Mouse (Mus musculus) embryonic facial prominence, embryonic 11.5 days (tissue): ENCODE data around the gene Meis1. TPM values are rescaled to one million over a fixed set of nuclear protein-coding genes. Genes with fewer than 3 reads are reported as not detected.

Experiments used
- ATAC-seq: fragments of 200-750 bp; cut with Nextera tagmentation; replicated peaks from 2 replicates; pipeline ENCODE4 v1.8.0; 2017; ENCODE audit warnings: low read depth; ENCODE audit not compliant: insufficient number of reproducible peaks, low FRiP score, low TSS enrichment
- DNase-seq: peaks from one replicate; pipeline ENCODE4 v3.0.0-alpha.2; 2015; ENCODE audit warnings: low spot score
- H3K27ac ChIP-seq: fragments of 300-500 bp; sonication (generic); replicated peaks from 2 replicates; pipeline ENCODE4 v1.5.1; 2014; ENCODE audit warnings: mild to moderate bottlenecking, low read depth, low read length, control low read depth
- H3K27me3 ChIP-seq: fragments of 300-500 bp; sonication (generic); 2 replicates; pipeline ENCODE4 v1.6.1; 2014; ENCODE audit warnings: mild to moderate bottlenecking, low read length, moderate library complexity, mixed read lengths; ENCODE audit not compliant: control insufficient read depth, insufficient read depth
- H3K36me3 ChIP-seq: fragments of 300-500 bp; sonication (generic); replicated peaks from 2 replicates; pipeline ENCODE4 v1.6.1; 2014; ENCODE audit warnings: low read depth, mild to moderate bottlenecking, low read length, moderate library complexity, mixed read lengths; ENCODE audit not compliant: control insufficient read depth, insufficient read depth
- H3K4me1 ChIP-seq: fragments of 300-500 bp; sonication (generic); 2 replicates; pipeline ENCODE4 v1.6.1; 2014; ENCODE audit warnings: low read length, mixed read lengths; ENCODE audit not compliant: control insufficient read depth, insufficient read depth
- H3K4me2 ChIP-seq: fragments of 300-500 bp; sonication (generic); 2 replicates; pipeline ENCODE4 v1.6.1; 2014; ENCODE audit warnings: low read depth, mild to moderate bottlenecking, control low read depth, low read length, moderate library complexity
- H3K4me3 ChIP-seq: fragments of 300-500 bp; sonication (generic); 2 replicates; pipeline ENCODE4 v1.5.1; 2014; ENCODE audit warnings: low read depth, low read length, control low read depth
- H3K9ac ChIP-seq: fragments of 300-500 bp; sonication (generic); replicated peaks from 2 replicates; pipeline ENCODE4 v1.6.1; 2014; ENCODE audit warnings: mild to moderate bottlenecking, control low read depth, low read length
- H3K9me3 ChIP-seq: fragments of 300-500 bp; sonication (generic); replicated peaks from 2 replicates; pipeline ENCODE4 v1.6.1; 2016; ENCODE audit warnings: mild to moderate bottlenecking, low read length, inconsistent platforms, mixed read lengths; ENCODE audit not compliant: control insufficient read depth
- WGBS: fragments of 180-500 bp; shearing (Covaris S2); extraction: QIAGEN DNeasy Blood & Tissue Kit; methylation state at CpG from one replicate; pipeline ENCODE4 v1.1.7; 2014; 5-methylcytosine and 5-hydroxymethylcytosine counted together
- polyA plus RNA-seq: library from polyadenylated mRNA; unstranded; fragments of >200 nt; fragmentation: Nextera tagmentation; extraction: Ambion mirVana; gene quantifications from 2 replicates; pipeline ENCODE4 v1.2.1, GENCODE M21; 2014

The Meis1 gene
- polyA plus RNA-seq, 1 experiment from 2014 or later: 91.2 TPM

DNA sequence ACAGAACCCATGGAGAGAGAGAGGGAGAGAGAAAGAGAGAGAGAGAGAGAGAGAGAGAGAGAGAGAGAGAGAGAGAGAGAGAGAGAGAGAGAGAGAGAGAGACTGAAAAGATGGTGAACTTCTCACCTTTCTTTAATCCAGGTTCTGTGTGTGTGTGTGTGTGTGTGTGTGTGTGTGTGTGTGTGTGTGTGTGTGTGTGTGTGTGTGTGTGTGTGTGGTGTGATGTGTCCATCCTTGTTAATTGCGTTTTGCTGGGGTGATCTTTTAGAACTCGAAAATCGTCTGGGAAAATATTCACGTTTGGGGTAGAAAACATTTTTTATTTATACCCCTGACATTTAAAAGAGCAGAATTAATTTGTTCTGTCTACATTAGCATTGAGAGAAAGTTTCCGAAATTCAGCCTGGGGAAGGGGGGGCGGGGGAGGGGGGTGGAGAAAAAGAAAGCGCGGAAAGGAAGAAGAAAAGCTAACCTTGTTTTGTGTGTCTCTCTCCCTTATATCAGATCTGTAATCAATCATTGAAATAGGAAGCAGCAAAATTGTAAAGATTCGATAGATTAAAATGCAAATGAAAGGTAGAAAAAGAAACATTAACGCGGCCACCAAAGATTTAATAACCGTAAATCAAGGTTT lies 146.6 kb downstream of the Meis1 start:
- DNase-seq: no peak
- H3K36me3 ChIP-seq: no peaks in the 10 kb centered on the region
- no peaks in the 10 kb centered on the region for H3K9me3 ChIP-seq
- H3K27ac ChIP-seq: no peak overlapping the region
- H3K4me1 ChIP-seq: 0 out of 2 replicates have a peak, but pooled peaks cover 3% of the 10 kb centered on the region
- peak overlapping the region; percentile 39; the same call in 1 of the 2 replicates for H3K4me3 ChIP-seq
- peaks cover 8% of the 10 kb centered on the region for H3K27me3 ChIP-seq
- peak overlapping the region; percentile 84 for H3K4me2 ChIP-seq
- WGBS: 5% methylated on average over 12 of the region's 12 CpGs
- no peak for ATAC-seq
- no peak overlapping the region; the same call in 1 of the 2 replicates for H3K9ac ChIP-seq

DNA sequence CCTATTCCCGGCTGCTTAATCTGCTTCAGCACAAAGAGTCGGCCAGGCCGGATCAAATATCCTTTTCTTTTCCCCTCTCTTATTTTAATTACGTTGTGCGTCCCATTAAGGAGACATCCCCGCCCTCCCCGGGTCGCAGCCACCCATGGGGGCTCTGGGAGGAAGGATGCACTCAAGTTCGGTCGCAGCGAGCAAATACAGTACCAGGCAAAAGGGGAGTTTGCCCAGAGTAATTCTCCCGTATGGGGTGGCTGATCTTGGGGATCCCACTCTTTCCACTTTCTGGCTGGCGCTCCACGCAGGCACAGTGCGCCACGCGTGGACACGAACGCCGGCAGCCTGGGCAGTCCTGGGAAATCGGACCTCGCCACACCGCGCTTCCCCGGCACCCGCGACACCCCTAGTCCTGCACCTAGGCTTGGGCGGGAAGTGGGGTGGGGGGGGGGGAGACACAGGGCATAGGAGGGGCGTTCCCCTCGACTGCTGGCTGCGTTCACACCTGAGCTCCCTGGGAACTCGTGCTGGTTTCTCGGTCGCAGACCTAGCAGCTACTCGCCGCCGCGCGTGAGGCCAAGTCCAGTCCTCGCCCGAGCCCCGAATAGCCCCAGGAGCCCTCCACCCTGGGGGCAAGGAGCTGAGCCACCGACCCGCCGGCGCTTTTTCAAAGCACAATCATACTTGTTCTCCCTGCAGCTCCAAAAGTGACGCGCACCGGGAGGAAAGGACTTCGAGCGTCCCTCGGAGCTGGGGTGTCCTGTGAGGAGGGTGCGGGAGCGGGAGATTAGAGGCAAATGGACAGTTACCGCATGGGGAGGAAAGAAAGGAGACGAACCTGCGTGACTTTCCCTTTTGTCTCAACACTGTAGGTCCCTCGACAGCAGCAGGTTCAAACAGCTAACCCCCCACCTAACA lies 147.4 kb downstream of the Meis1 start:
- H3K4me2 ChIP-seq: peak overlapping the region; percentile 84
- H3K9ac ChIP-seq: peak overlapping the region; percentile 73
- H3K4me3 ChIP-seq: peak overlapping the region; percentile 39
- 0 out of 2 replicates have a peak, but pooled peaks cover 3% of the 10 kb centered on the region for H3K4me1 ChIP-seq
- H3K27me3 ChIP-seq: peaks cover 6% of the 10 kb centered on the region
- under 1% methylated on average over 56 of the region's 58 CpGs for WGBS
- no peaks in the 10 kb centered on the region for H3K36me3 ChIP-seq
- peak overlapping the region; percentile 72 for H3K27ac ChIP-seq
- no peaks in the 10 kb centered on the region for H3K9me3 ChIP-seq
- ATAC-seq (peak; percentile 15; the same call in 1 of the 2 replicates), DNase-seq (peak; percentile 45)

DNA sequence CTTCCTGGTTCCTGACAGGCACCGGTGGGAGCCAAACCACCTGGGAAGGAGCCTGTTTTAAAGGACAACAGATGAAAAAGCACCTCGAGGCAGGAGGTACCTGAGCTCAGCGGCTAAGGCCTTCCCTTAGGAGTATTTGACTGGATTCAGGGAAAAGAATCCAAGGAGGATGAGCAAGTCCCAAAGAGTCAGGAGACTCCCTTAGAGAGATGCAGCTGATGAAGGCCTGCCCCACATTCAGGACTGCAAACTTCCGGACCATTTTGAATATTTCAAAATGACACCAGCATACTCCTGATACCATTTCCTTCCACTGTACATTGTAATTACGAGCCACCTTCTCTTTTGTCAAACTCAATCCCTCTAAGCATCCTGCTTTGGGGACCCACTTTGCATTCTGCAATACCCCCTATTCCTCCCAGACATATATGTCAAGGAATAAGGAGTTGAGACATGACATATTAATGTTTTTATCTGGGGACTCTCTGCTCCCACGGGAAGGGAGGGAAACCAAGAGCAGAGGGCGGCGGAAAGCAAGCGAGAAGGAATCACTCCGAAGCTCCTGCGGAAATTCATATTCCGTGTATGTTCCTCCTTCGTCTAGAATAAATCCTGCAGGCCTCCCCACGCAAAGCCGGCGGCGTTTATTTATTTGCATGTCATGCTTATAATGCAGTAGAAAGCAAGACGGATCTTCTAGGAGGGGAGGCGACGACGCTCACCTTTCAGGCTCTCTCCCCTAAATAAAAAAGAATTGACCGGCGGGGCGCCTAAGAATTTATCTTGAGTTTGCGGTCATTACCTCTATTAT lies 148.5 kb downstream of the Meis1 start:
- Histone ChIP-seq H3K36me3 (no peaks in the 10 kb centered on the region), H3K4me2 (peak overlapping the region; percentile 10; the same call in 1 of the 2 replicates), H3K9me3 (no peaks in the 10 kb centered on the region), H3K9ac (no peak overlapping the region; the same call in 1 of the 2 replicates), H3K27ac (no peak overlapping the region), H3K27me3 (peaks cover 3% of the 10 kb centered on the region), H3K4me1 (0 out of 2 replicates have a peak, but pooled peaks cover 3% of the 10 kb centered on the region), H3K4me3 (0 out of 2 replicates have a peak overlapping the region, but pooled peaks have one; percentile 7)
- 2% methylated on average over 25 of the region's 25 CpGs for WGBS
- ATAC-seq: no peak
- peak; percentile 36 for DNase-seq

DNA sequence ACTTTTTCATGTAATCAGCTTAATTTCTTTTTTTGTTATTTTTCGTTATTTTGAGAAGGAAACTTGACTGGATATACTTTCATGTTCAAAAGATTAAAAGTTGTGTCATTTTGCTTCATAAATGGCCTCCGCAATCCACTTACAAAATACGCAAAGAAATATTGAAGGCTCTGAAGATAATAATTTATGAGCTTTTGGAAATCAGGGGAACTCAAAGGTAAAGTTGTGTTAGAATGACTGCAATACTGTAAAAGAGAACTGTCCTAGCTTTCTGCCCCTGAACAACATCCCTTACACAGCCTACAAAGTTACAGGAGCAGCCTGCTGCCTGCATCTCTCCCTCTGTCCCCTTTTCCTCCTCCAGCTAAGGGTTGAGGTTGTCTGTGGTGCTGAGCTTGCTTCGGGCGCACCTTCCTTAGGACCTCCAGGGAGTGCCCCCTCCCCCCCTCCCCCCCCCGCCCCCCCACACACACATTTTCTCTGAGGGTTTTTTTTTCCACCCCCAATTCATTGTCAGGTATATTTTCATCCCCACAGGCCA lies 149.3 kb downstream of the Meis1 start:
- H3K27me3 ChIP-seq: no peaks in the 10 kb centered on the region; the same call in none of the 2 replicates
- 15% methylated on average over 6 of the region's 6 CpGs for WGBS
- DNase-seq (no peak), ATAC-seq (no peak)
- no peak overlapping the region for H3K4me3 ChIP-seq
- no peak overlapping the region for H3K27ac ChIP-seq
- no peaks in the 10 kb centered on the region for H3K9me3 ChIP-seq
- H3K36me3 ChIP-seq: no peaks in the 10 kb centered on the region
- H3K4me2 ChIP-seq: no peak overlapping the region
- H3K9ac ChIP-seq: no peak overlapping the region
- 0 out of 2 replicates have a peak, but pooled peaks cover 3% of the 10 kb centered on the region for H3K4me1 ChIP-seq

DNA sequence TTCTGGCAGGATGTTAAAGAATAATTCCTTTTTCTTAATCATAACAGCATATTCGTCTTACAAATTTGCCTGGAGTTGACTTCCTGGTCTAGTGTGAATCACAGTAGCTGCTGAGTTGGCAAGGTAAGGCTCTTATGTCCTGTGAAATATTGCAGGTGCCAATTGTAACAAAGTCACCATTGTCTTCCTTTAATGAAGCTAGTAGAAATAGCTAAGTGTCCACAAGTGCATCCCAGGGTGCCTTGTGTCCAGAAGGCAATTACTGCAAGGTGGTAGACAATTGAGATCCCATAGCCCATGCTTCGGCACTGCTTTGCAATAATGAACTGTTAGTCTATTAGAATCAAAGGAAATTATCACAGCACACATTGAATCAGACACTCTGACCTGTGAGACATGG lies 151.1 kb downstream of the Meis1 start:
- DNase-seq: no peak
- H3K9me3 ChIP-seq: no peaks in the 10 kb centered on the region
- H3K27me3 ChIP-seq: no peaks in the 10 kb centered on the region; the same call in 1 of the 2 replicates
- no peak overlapping the region for H3K4me3 ChIP-seq
- ATAC-seq: no peak
- no peak overlapping the region for H3K27ac ChIP-seq
- no peak overlapping the region for H3K4me2 ChIP-seq
- H3K36me3 ChIP-seq: no peaks in the 10 kb centered on the region
- 53% methylated on average over 2 of the region's 2 CpGs for WGBS
- no peak overlapping the region for H3K9ac ChIP-seq
- 0 out of 2 replicates have a peak, but pooled peaks cover 3% of the 10 kb centered on the region for H3K4me1 ChIP-seq

DNA sequence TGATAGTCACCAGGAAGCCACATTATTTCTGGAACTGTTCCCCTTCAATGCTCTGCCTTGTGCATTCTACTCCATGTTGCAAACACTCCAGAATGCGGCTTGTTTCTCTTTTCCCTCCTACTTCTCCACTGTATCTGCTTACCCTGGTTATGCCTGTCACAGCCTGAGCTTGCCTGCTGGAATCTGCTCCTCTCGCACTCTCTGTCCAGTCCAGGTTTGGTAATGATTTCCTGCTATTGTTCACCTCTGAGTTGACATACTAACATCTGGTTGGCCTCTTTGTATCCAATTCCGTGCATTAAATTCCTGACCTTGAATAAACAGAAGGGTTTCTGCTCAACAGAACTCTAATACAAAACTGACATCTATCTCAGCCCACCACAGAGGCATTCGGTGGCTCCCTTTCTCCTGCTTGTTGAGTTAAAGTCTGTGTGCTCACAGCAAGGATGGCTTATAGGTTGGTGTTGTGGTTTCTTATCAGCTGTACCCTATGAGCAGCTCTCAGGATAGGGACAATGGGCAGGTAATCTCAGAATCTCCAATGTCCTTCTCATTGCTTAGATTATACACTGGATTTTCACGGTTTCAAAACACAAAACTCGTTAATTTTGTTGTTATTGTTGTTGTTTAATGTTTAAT lies 152.5 kb downstream of the Meis1 start:
- no peak overlapping the region for H3K27ac ChIP-seq
- H3K4me3 ChIP-seq: no peak overlapping the region
- DNase-seq: no peak
- H3K36me3 ChIP-seq: no peaks in the 10 kb centered on the region
- no peak overlapping the region for H3K4me2 ChIP-seq
- no peaks in the 10 kb centered on the region for H3K9me3 ChIP-seq
- WGBS: 38% methylated on average over 6 of the region's 6 CpGs
- no peak overlapping the region for H3K9ac ChIP-seq
- no peaks in the 10 kb centered on the region for H3K4me1 ChIP-seq
- H3K27me3 ChIP-seq: no peaks in the 10 kb centered on the region; the same call in 1 of the 2 replicates
- no peak for ATAC-seq

DNA sequence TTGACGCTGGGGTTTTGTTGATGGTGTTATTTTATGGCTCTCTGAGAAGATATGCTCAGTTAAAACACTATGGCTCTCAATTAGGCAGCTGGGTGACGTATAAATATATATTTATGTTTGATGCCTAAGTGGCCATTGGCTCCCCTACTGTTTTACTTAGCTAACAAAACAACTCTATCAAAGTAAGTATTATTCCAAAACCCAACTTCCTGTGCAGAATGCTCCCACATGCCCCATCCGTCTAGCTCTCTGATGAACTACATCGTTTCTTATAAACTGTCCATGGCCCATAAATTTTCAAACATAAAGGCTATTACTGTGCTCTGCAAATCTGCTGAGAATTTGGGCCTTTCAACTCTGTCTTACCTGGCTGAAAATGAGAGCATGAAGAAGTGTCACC lies 168.0 kb downstream of the Meis1 start:
- H3K4me2 ChIP-seq: no peak overlapping the region
- no peak overlapping the region for H3K9ac ChIP-seq
- H3K27me3 ChIP-seq: no peaks in the 10 kb centered on the region
- no peaks in the 10 kb centered on the region for H3K9me3 ChIP-seq
- no peaks in the 10 kb centered on the region for H3K4me1 ChIP-seq
- DNase-seq (no peak), ATAC-seq (no peak)
- H3K4me3 ChIP-seq: no peak overlapping the region
- H3K36me3 ChIP-seq: no peaks in the 10 kb centered on the region
- 77% methylated on average over 4 of the region's 4 CpGs for WGBS
- H3K27ac ChIP-seq: no peak overlapping the region
